Mouse (Mus musculus) heart, postnatal 10 days (tissue): ENCODE measurements around the gene Shisa9. TPM values are rescaled to one million over a fixed set of nuclear protein-coding genes. Genes with fewer than 3 reads are reported as not detected.

ENCODE experiments used
- DNase-seq, 2 experiments: peaks; one replicate each; pipeline ENCODE4 v3.0.0; 2021
- intact Hi-C: fragments of 180-260 bp; cut with DNase I; formaldehyde crosslinking; loops from one replicate; pipeline ENCODE4 v1.15.1; 2025
- total RNA-seq, 2 experiments: library from RNA; stranded (reverse); gene quantifications; 2 replicates each; pipeline ENCODE4 v1.2.3; 2021

Gene Shisa9
- total RNA-seq, 2 experiments from 2014 or later = 0.05 TPM; not detected in 1

DNA sequence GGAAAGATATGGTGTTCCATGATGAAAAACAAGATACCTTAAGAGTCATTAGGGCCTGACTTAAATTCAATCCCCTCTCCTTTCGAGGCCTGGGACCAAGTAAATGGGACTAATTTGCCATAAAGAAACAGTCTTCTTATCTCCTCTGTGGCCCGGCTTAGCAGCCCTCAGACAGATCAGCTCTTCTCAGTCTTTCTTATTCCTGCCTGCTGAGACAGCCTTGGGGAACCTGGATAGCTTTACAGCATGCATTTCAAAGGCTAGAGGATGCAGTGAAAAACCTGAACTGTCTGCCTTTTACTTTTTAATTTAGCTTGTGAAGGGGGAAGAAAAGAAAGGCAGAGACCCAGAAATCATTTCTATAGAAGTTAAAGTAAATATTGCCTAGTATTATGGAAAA lies 275.4 kb downstream of the Shisa9 start:
- no peak for DNase-seq
- intact Hi-C loops = no loop called here

DNA sequence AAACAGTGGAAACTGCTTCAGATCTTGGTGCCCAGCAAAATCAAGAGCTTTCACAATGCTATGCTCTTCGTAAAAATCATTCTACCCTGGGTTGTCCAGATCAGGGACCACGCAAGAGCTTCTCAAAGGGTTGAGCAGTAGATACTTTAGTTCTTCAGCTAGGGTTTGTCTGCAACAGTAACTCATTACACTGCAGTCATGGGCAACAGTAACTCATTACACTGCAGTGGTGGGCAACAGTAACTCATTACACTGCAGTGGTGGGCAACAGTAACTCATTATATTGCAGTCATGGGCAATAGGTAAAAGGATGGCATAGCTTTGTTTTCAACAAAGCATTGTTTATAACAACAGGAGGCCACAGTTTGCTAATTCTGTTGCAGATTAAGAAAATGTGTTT lies 281.9 kb downstream of the Shisa9 start:
- intact Hi-C loops = no loop called here

DNA sequence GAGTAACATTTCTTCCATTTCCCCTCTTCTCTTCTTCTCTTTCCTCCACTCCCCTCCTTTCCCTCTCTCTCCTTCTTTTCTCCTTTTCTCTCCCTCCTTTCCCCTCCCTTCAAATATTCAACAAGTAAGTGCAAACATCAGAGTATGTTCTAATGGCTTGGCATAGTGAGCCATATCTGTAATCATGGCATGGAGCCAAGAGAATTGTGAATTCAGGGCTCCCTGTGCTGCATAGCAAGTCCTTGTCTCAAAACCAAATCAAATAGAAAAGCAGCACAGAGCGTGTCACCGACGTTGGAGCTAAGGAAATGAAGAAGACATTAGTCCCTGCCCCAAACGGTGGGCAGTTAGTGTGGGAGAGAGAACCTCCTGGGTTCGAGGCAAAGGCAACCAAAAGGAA lies 316.6 kb downstream of the Shisa9 start:
- intact Hi-C loops = no loop called here
- DNase-seq = no peak

More for the DNA sequence above, 281.9 kb downstream of the Shisa9 start:
- DNase-seq = no peak

DNA sequence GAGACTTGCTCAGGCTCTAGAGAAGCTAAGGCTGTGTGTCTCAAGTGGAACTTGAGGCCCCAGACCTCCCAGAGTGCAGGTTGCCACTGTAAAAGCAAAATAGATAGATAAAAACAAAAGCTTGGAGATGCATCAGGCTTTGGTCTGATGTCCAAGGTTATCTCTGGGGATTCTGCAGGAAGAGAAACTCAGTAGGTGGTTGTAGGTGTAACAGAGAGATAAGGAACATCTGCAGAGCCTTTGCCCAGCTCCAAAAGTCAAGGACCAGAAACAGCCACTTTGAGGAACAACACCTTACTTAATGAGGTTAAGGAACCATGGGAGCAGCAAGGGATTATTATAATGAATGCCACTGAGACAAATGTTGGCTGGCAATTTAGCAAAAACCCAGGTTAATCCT lies 319.5 kb downstream of the Shisa9 start:
- intact Hi-C loops = no loop called here
- no peak for DNase-seq

DNA sequence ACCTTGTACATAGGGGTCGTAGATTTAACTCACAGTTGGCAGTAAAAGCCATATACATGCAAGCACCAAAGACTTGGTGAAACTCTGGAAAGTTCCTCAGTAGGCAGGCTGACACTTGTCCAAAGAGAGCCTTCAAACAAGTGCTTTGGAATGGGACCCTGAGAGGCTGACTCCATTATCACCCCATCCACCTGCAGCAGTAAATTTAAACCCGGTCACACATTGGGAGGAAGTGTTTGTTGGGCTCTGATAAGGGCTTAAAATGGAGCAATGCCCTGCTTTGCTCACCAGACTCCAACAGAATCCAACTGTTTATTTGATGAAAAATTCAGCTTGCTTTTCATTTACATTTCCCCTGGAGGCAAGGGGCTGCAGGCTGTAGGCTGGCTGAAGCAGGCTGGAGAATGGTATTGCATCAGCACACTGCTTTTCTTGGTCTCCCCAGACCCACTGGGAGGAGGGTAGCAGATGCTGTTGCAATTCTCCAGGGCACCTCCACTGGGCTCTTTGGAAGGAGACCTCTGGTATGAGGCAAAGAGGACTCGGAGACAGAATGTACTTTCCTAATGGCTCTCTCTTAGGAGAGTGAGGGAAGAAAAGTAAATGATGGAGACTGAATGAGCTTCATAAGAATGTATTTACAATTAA lies 323.5 kb downstream of the Shisa9 start:
- intact Hi-C loops = no loop called here
- DNase-seq = no peak

DNA sequence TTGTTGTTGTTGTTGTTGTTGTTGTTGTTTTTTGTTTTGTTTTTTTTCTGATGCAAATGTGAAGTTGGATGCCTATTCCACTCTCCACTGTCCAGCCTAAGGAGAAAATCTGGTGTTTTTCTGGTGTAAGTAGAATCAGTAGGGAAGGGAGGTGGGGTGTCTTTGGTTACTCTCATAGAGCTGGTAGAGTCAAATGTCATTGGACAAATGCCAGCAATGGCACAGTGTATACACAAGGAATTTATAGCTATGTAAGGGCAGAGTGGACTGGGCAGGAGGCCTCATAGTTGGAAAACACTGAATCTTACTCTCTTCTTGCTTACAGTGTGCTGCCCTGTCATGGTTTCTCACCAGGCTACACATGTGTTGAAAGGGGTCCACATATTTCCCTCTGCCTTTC lies 325.9 kb downstream of the Shisa9 start:
- intact Hi-C loops = no loop called here
- no peak for DNase-seq

DNA sequence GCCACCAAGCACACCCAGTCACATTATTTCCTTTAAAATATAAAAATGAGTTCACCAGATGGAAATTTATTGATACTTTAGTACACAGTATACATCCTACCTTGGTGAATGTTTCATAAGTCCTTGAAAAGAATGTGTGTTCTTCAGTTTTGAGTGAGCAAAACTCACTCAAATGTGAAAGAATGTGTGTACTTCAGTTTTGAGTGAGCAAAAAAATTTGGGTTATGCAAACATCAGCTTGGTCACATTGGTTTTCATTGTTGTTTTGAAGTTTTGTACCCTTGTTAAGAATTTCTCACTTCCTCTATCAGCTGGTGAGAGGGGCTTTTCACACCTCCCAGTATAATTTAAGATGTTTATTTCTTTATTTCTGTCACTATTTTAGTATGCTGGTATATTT lies 331.7 kb downstream of the Shisa9 start:
- intact Hi-C loops = loop anchor here (5.0 kb wide), 1 partner anchor 42 kb away; no protein-coding TSS in a partner anchor
- no peak for DNase-seq

Other genes starting within 250 kb of the Shisa9 start
- 10 to 100 TPM; 69.2 to 73.6 TPM for gene Cpped1, start 74.7 kb upstream of the Shisa9 start, total RNA-seq